Mouse (Mus musculus) right cerebral cortex, postnatal 36 days (tissue): ENCODE data around the gene AW011738.

Experiments
- DNase-seq, 2 experiments: peaks; one replicate each; pipeline ENCODE4 v3.0.0; 2022; ENCODE audit warnings: low spot score in 2 of 2, mixed read lengths in 1 of 2

AW011738 gene

GRCm38 (mm10) chr4:156236651-156237447 lies 33.7 kb downstream of the AW011738 start:
- DNase-seq: no peak

DNA sequence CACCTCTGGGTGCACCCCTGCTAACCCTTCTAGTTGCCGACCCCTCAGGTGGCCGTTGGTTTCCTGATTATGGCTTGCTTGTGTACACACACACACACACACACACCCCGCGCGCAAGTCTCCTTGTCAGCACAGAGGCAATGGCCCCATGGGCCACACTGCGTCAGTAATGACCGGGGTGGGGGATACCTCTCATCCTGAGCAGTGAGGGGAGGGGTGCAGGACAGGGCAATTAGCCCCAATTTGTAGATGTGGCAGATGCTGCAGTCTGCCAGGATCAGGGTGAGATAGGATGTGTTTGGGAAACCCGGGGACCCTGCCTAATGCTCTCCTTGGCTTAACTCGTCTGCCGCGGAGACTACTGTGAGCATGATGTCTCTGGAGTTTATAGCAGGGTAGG lies 46.5 kb downstream of the AW011738 start:
- no peak for DNase-seq

- DNase-seq: no peak
These were observed 48.0 kb downstream of the AW011738 start for GRCm38 (mm10) chr4:156251081-156251480.

DNA sequence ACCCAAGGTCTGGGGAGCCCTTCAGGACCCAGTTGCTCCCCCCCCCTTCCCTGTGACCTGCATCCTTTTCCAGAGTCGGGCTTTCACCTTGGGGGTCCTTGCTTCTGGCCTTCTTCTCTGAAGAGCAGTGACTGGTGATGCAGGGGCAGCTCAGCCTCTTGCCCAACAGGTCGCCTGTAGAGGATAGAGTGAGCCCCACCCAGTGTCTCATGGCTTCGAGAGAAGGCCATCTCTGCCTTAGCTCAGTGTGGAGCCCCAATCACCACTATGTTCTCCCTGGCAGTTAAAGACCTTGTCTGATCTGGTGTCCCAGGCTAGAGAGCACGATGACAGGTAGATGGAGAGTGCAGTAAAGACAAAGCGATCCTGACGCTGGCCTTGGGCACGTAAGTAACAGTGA lies 49.0 kb downstream of the AW011738 start:
- DNase-seq: no peak

DNA sequence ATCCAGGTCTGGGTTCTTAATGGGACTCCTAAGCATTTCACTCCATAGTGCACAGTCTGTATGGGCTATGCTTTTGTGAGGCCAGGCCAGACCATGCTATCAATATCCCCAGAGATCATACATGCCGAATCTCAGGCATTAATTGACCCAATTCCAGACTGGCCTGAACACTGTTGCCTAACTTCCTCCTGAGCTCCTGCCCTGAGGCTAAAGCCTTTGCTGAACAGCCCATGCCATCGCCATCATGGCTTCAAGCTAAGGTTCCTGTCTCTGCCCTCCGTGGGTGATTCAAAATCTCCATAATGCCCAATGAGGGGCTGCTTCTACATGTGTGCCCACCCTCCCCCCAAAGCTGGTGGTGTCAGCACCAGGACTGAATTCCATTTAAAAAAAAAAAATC lies 49.5 kb downstream of the AW011738 start:
- no peak for DNase-seq

GRCm38 (mm10) chr4:156253043-156253442 lies 49.9 kb downstream of the AW011738 start:
- no peak for DNase-seq

GRCm38 (mm10) chr4:156254361-156255077 lies 51.4 kb downstream of the AW011738 start:
- DNase-seq: no peak
